In genomic region chr3:9629951-9630350, GRCm38 (mm10) we compare ENCODE assay signal across 8 mouse cellular contexts. TPM values are rescaled to one million over a fixed set of nuclear protein-coding genes. Genes with fewer than 3 reads are reported as not detected.
A peak's percentile ranks its signal among the peaks of the same experiment; 100 is the strongest.
DNase-seq lines count a peak whose midpoint lies in the region; ATAC-seq and TF ChIP-seq lines count a peak whose summit lies in the region.

No protein-coding gene starts in this region.

- peak overlapping the region; percentile 48 for H3K4me2 ChIP-seq in hindbrain, embryonic 16.5 days (ENCODE audit: low read length)

- H3K36me3 ChIP-seq in ES-E14 (ENCODE audit: control insufficient read depth, insufficient read depth, low read length, poor library complexity, severe bottlenecking), result no peaks in the 10 kb centered on the region
- H3K36me3 ChIP-seq in hindbrain, embryonic 16.5 days (ENCODE audit: control insufficient read depth, insufficient read depth, low read length), result no peaks in the 10 kb centered on the region

- H3K9me3 ChIP-seq in ES-E14 (ENCODE audit: control insufficient read depth, insufficient read depth, low read depth, low read length), result no peaks in the 10 kb centered on the region
- H3K9me3 ChIP-seq in hindbrain, embryonic 16.5 days (ENCODE audit: control insufficient read depth, low read length), result no peaks in the 10 kb centered on the region

- H3K27ac ChIP-seq in ES-E14 (ENCODE audit: insufficient read depth, low read depth, low read length, poor library complexity, severe bottlenecking), result no peak overlapping the region
- no peak overlapping the region for H3K27ac ChIP-seq in hindbrain, embryonic 16.5 days (ENCODE audit: low read depth, low read length)
- H3K27ac ChIP-seq in left cerebral cortex, adult 2 months, result no peak overlapping the region

- peak overlapping the region; percentile 60 for H3K9ac ChIP-seq in ES-E14 (ENCODE audit: insufficient read depth, low read depth, low read length, poor library complexity, severe bottlenecking)
- H3K9ac ChIP-seq in hindbrain, embryonic 16.5 days (ENCODE audit: low read depth, low read length), result peak overlapping the region; percentile 33

- intact Hi-C loops in left cerebral cortex, adult 2 months (cut with DNase I), result no loop called here

- DNase-seq in ES-E14 (ENCODE audit: low read depth, low spot score), result no peak
- peak; percentile 18 for DNase-seq in cerebellum, adult 9-11 months
- peak; percentile 36 to 38 for DNase-seq in frontal cortex, postnatal 14 days (ENCODE audit: low spot score in 2 of 2)
- peak; percentile 31 to 53 for DNase-seq in left cerebral cortex, adult 2 months (ENCODE audit: extremely low spot score in 1 of 2, low spot score in 2 of 2)
- peak; percentile 53 to 68 for DNase-seq in lung, postnatal 4 days
- DNase-seq in right cerebral cortex, postnatal 25 days, result peak; percentile 57
- no peak for DNase-seq in urinary bladder, postnatal 4 days (ENCODE audit: low spot score in 2 of 2)

- H3K27me3 ChIP-seq in hindbrain, embryonic 16.5 days (replicated peaks; ENCODE audit: control insufficient read depth, insufficient read depth, low read length), result no peaks in the 10 kb centered on the region

- peak; percentile 90 for ATAC-seq in hindbrain, embryonic 16.5 days

- 11% methylated on average over 17 of the region's 17 CpGs for WGBS in hindbrain, embryonic 16.5 days

- TF ChIP-seq CTCF in left cerebral cortex, adult 2 months (IDR thresholded peaks at IDR 0.05), result no peak

- peaks cover 0 to 3% of the 10 kb centered on the region in 2 experiments; a peak in 1 of 4 replicates for H3K4me1 ChIP-seq in ES-E14 (ENCODE audit: control insufficient read depth in 2 of 2, insufficient read depth in 2 of 2, low read length in 2 of 2, poor library complexity in 1 of 2)
- peaks cover 8% of the 10 kb centered on the region for H3K4me1 ChIP-seq in hindbrain, embryonic 16.5 days (ENCODE audit: control insufficient read depth, insufficient read depth, low read depth, low read length)

- in situ Hi-C loops in ES-E14 (cut with MboI; ENCODE audit: low sequenced_read_pairs in 2 of 2, unreplicated experiment in 2 of 2), result no loop called here

- peak overlapping the region; percentile 30 to 48 for H3K4me3 ChIP-seq in ES-E14 (ENCODE audit: insufficient read depth in 1 of 2, low read depth in 1 of 2, low read length in 2 of 2, poor library complexity in 1 of 2, severe bottlenecking in 1 of 2)
- peak overlapping the region; percentile 21 for H3K4me3 ChIP-seq in hindbrain, embryonic 16.5 days (ENCODE audit: low read length)
- H3K4me3 ChIP-seq in left cerebral cortex, adult 2 months, result peak overlapping the region; percentile 32

TF ChIP-seq in ES-E14, 5 proteins besides CTCF, POLR2A, EP300 and RAD21:
- no peak for TF ChIP-seq MAFK (IDR thresholded peaks at IDR 0.05; ENCODE audit: insufficient read depth, low read depth, low read length)
- no peak for TF ChIP-seq ZC3H11A (IDR thresholded peaks at IDR 0.05; ENCODE audit: borderline replicate concordance, low read depth, low read length)
- TF ChIP-seq CHD2 (IDR thresholded peaks at IDR 0.05; ENCODE audit: low read depth, low read length), result no peak
- TF ChIP-seq ZNF384 (IDR thresholded peaks at IDR 0.05; ENCODE audit: low read depth, low read length), result no peak
- no peak for TF ChIP-seq HCFC1 (IDR thresholded peaks at IDR 0.05; ENCODE audit: borderline replicate concordance, insufficient read depth, low read length)

RNA-seq across cellular contexts. Expression of gene Zfp704, which starts 20.1 kb away (rescaled TPM):
- 11.4 and 18.8 TPM in 2 replicates for total RNA-seq in ES-E14 (2012; rRNA removed)
- polyA plus RNA-seq in hindbrain, embryonic 16.5 days (2015; fragmentation: Nextera tagmentation; extraction: Ambion mirVana), result 12.5 and 13.3 TPM in 2 replicates
- 10 to 100 TPM; 31.7 to 34.6 TPM for total RNA-seq in left cerebral cortex, adult 2 months (2021)

Comparison
In these comparisons a context has a peak if more than half of its experiments do, and no peak if none do; other contexts are left out.
1. DNase-seq: peak in cerebellum, adult 9-11 months (single experiment), frontal cortex, postnatal 14 days (2 of 2), left cerebral cortex, adult 2 months (2 of 2), lung, postnatal 4 days (2 of 2) and right cerebral cortex, postnatal 25 days (single experiment); none in ES-E14 (single experiment) and urinary bladder, postnatal 4 days (0 of 2).
2. Peak in every context shown above with its lines, with median percentiles within 50 percentile points of each other: H3K4me3 ChIP-seq.